Mouse (Mus musculus) ES-Bruce4 (cell line): ENCODE results near the gene Ypel4.

Experiments used
- CTCF ChIP-seq: IDR thresholded peaks from one replicate; pipeline ENCODE4 v1.8.1; 2011; ENCODE audit warnings: low read depth, low read length
- EP300 ChIP-seq: IDR thresholded peaks from 2 replicates; pipeline ENCODE4 v1.6.1; 2011; ENCODE audit warnings: low read depth, low read length; ENCODE audit not compliant: insufficient read depth
- POLR2A ChIP-seq: IDR thresholded peaks from one replicate; pipeline ENCODE4 v1.8.1; 2011; ENCODE audit warnings: low read length; ENCODE audit not compliant: insufficient read depth

DNA sequence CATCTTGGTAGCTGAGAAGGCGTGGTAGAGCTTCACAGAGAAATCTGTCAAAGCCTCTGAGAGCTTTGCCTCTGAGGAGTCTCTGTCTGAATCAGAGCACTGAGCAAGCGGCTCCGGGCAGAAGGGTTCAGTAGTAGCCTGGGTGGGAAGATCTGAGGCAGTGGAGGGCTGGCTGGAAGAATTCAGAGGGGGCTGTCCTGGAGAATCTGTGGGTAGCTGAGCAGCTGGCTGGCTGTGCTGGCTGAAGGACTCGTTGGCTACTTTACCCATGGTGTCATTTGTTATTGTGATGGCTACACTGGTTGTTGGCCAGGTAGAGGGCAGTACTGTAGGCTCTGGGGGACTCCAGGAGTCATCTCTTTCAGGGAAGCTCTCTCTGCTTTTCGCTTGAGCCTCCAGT is 39.3 kb downstream of the Ypel4 start:
- TF ChIP-seq CTCF (no peak), POLR2A (no peak), EP300 (no peak)
